Mouse (Mus musculus) hindbrain, embryonic 15.5 days (tissue): Measurements from ENCODE around the gene Ppif. TPM values are rescaled to one million over a fixed set of nuclear protein-coding genes. Genes with fewer than 3 reads are reported as not detected.

ENCODE experiments used
- ATAC-seq: fragments of 200-750 bp; cut with Nextera tagmentation; 2 replicates; pipeline ENCODE4 v1.8.0; 2017; ENCODE audit warnings: low read depth, moderate number of reproducible peaks, moderate TSS enrichment; ENCODE audit not compliant: low FRiP score
- H3K27ac ChIP-seq: fragments of 300-500 bp; sonication (generic); replicated peaks from 2 replicates; pipeline ENCODE4 v1.5.1; 2015; ENCODE audit warnings: mild to moderate bottlenecking, inconsistent platforms
- H3K27me3 ChIP-seq: fragments of 300-500 bp; sonication (generic); 2 replicates; pipeline ENCODE4 v1.6.1; 2015; ENCODE audit warnings: control low read depth, inconsistent platforms
- H3K36me3 ChIP-seq: fragments of 300-500 bp; sonication (generic); 2 replicates; pipeline ENCODE4 v1.6.1; 2015; ENCODE audit warnings: control low read depth, inconsistent platforms
- H3K4me1 ChIP-seq: fragments of 300-500 bp; sonication (generic); replicated peaks from 2 replicates; pipeline ENCODE4 v1.6.1; 2015; ENCODE audit warnings: control low read depth, inconsistent platforms
- H3K4me2 ChIP-seq: fragments of 300-500 bp; sonication (generic); 2 replicates; pipeline ENCODE4 v1.6.1; 2015; ENCODE audit warnings: moderate library complexity, mild to moderate bottlenecking, inconsistent platforms
- H3K4me3 ChIP-seq: fragments of 300-500 bp; sonication (generic); 2 replicates; pipeline ENCODE4 v1.5.1; 2015; ENCODE audit warnings: mild to moderate bottlenecking, inconsistent platforms
- H3K9ac ChIP-seq: fragments of 300-500 bp; sonication (generic); 2 replicates; pipeline ENCODE4 v1.6.1; 2015; ENCODE audit warnings: inconsistent platforms
- H3K9me3 ChIP-seq: fragments of 300-500 bp; sonication (generic); 2 replicates; pipeline ENCODE4 v1.6.1; 2016; ENCODE audit warnings: control low read depth, inconsistent platforms
- WGBS: fragments of 180-500 bp; shearing (Covaris S2); methylation state at CpG from one replicate; pipeline ENCODE4 v1.1.7; 2015; 5-methylcytosine and 5-hydroxymethylcytosine counted together
- polyA plus RNA-seq: library from polyadenylated mRNA; unstranded; fragments of >200 nt; fragmentation: Nextera tagmentation; extraction: Ambion mirVana; gene quantifications from 2 replicates; pipeline ENCODE4 v1.2.1, GENCODE M21; 2015

Ppif gene
- polyA plus RNA-seq, 1 experiment from 2014 or later = 40.7 TPM

GRCm38 (mm10) chr14:25666668-25667376 is 27.1 kb upstream of the Ppif start:
- Histone ChIP-seq H3K27me3 (no peaks in the 10 kb centered on the region), H3K9ac (no peak overlapping the region), H3K4me3 (no peak overlapping the region), H3K4me1 (peaks cover 21% of the 10 kb centered on the region), H3K4me2 (no peak overlapping the region), H3K9me3 (no peaks in the 10 kb centered on the region), H3K27ac (no peak overlapping the region), H3K36me3 (peaks cover 31% of the 10 kb centered on the region)
- no peak for ATAC-seq
- 90% methylated on average over 2 of the region's 2 CpGs for WGBS

DNA sequence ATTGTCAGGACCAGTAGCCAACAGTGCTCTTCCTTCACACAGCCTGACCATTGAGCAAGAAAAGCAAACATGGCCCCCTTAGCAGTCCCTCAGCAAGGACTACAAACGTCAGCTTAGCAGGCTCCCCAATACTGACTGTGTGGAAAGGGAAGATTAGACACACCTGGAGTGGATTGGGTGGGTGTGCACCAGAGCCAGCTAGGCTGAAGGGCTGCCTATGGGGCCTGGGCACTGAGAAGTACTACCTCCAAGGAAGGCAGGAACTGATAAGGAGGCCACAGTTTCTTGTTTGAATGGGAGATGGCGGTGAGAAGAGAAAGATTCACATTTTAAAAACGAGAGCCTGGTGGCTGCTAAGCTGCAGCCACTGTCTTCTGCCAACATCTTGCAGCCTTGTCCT is 26.4 kb upstream of the Ppif start:
- H3K36me3 ChIP-seq = peaks cover 24% of the 10 kb centered on the region
- no peak overlapping the region for H3K4me2 ChIP-seq
- WGBS = 79% methylated on average over 3 of the region's 3 CpGs
- no peaks in the 10 kb centered on the region for H3K9me3 ChIP-seq
- no peak overlapping the region for H3K4me3 ChIP-seq
- no peak overlapping the region for H3K27ac ChIP-seq
- peaks cover 21% of the 10 kb centered on the region for H3K4me1 ChIP-seq
- no peak overlapping the region for H3K9ac ChIP-seq
- ATAC-seq = no peak
- no peaks in the 10 kb centered on the region for H3K27me3 ChIP-seq

DNA sequence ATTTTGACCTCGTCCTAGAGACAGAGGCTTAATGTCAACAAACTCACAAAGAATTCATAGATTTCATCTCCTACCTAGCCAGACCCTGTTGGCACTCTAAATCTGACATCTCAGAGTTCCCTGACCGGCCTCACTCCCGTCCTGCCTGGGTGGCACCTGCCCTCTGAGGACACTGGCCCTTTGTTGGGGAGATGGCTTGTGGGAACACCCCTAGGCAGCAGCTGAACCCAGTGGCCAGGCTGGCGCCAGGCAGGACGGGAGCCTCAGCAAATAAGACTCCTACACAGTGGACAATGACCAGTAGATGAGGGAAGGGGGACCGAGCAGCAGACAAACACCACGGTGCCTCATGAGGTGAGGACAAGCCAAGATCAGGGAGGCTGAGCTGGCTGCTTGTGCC is 14.3 kb upstream of the Ppif start:
- no peaks in the 10 kb centered on the region for H3K9me3 ChIP-seq
- no peaks in the 10 kb centered on the region for H3K4me1 ChIP-seq
- no peak overlapping the region for H3K4me2 ChIP-seq
- 81% methylated on average over 7 of the region's 7 CpGs for WGBS
- no peak overlapping the region for H3K9ac ChIP-seq
- H3K36me3 ChIP-seq = no peaks in the 10 kb centered on the region
- H3K4me3 ChIP-seq = no peak overlapping the region
- H3K27me3 ChIP-seq = no peaks in the 10 kb centered on the region
- ATAC-seq = no peak
- H3K27ac ChIP-seq = no peak overlapping the region

DNA sequence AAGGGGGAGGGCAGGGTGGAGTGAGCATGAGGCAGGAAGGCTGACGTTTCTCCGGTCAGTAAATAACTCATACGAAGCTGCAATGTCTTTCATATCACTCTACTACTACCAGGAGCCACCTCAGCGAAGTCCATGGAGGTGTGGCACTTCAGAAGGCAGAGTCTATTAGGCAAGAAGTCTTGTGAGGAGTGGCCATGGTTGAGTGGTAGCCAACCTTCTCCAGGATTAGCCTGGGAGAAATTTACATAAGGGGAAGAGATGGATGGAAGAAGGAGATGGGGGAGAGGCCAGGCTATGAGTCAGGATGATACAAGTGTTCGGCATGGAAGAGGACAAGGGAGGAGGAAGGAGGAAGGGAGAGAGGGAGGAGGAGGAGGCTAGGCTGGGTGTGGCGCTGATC is 11.9 kb upstream of the Ppif start:
- WGBS = 83% methylated on average over 6 of the region's 6 CpGs
- H3K9me3 ChIP-seq = no peaks in the 10 kb centered on the region
- H3K27me3 ChIP-seq = no peaks in the 10 kb centered on the region
- H3K9ac ChIP-seq = no peak overlapping the region
- H3K4me1 ChIP-seq = no peaks in the 10 kb centered on the region
- H3K27ac ChIP-seq = no peak overlapping the region
- no peak for ATAC-seq
- no peaks in the 10 kb centered on the region for H3K36me3 ChIP-seq
- H3K4me3 ChIP-seq = no peak overlapping the region
- H3K4me2 ChIP-seq = no peak overlapping the region

DNA sequence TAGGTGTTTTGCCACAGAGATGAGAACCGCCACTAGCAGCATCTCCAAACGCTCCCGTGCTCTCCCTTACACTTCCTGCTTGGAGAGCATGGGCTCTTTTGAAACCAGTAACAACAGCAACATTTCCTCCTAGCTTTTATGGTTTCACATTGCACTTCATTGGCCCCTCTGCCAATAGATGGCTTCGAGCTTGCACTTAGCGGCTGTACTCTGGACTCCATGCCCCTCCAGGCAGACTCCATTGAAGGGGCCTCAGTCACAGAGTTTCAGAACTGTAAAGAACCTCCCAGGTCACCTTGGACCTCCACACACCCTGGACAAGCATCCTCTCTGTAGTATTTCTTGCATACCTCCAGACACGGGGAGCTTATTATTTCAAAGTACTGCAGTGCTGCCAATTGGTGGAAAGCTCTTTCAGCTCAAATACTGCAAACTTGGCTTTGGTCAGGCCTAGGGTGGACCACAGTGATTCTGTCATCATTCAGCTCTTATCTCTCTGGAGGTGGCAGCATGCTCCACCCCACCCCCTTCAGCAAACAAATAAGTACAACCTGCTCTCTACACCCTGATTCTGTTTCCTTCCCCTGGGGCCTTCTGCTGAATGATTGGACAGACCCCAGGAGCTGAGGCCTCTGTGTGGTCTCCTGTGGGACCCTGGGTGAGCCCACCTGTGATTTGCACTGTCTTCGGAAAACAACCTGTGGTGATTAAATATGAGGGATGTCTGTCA is 7.6 kb upstream of the Ppif start:
- no peak overlapping the region for H3K27ac ChIP-seq
- no peaks in the 10 kb centered on the region for H3K27me3 ChIP-seq
- no peaks in the 10 kb centered on the region for H3K36me3 ChIP-seq
- H3K4me2 ChIP-seq = no peak overlapping the region
- no peak overlapping the region for H3K9ac ChIP-seq
- WGBS = 85% methylated on average over 7 of the region's 7 CpGs
- H3K9me3 ChIP-seq = no peaks in the 10 kb centered on the region
- no peak for ATAC-seq
- no peaks in the 10 kb centered on the region for H3K4me1 ChIP-seq
- H3K4me3 ChIP-seq = no peak overlapping the region

- ATAC-seq = no peak
- Histone ChIP-seq H3K27me3 (no peaks in the 10 kb centered on the region), H3K9me3 (no peaks in the 10 kb centered on the region), H3K36me3 (no peaks in the 10 kb centered on the region), H3K4me3 (no peak overlapping the region), H3K4me1 (no peaks in the 10 kb centered on the region), H3K27ac (no peak overlapping the region), H3K9ac (no peak overlapping the region), H3K4me2 (no peak overlapping the region)
- WGBS = 90% methylated on average over 10 of the region's 10 CpGs
These were observed 6.7 kb upstream of the Ppif start for GRCm38 (mm10) chr14:25686983-25687901.

- H3K27ac ChIP-seq = peak overlapping the region; percentile 65
- peak; percentile 16; the same call in 1 of the 2 replicates for ATAC-seq
- H3K9ac ChIP-seq = no peak overlapping the region
- H3K36me3 ChIP-seq = peaks cover 7% of the 10 kb centered on the region
- peaks cover 25% of the 10 kb centered on the region for H3K4me1 ChIP-seq
- H3K4me3 ChIP-seq = peak overlapping the region; percentile 88
- 64% methylated on average over 6 of the region's 6 CpGs for WGBS
- peak overlapping the region; percentile 94 for H3K4me2 ChIP-seq
- no peaks in the 10 kb centered on the region for H3K9me3 ChIP-seq
- no peaks in the 10 kb centered on the region for H3K27me3 ChIP-seq
These were observed 575 bp upstream of the Ppif start for GRCm38 (mm10) chr14:25693271-25693887.

DNA sequence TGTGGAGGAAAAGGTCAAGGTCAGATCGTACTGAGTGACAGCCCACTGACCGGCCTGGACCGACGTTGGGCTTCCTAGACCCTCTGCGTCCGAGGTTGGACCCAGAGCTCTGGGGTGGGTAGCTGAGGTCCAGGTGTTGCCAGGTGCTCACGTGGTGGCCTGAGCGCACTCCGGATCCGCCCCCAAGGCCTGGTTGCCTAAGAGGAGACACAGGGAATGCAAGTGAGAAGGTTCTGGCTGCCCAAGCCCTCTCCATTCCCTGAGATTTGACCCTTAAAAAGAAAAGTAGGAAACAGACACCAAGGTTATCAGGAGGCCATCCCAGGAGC is 579 bp downstream of the Ppif start:
- Histone ChIP-seq H3K27ac (peak overlapping the region; percentile 50), H3K4me3 (peak overlapping the region; percentile 88), H3K9ac (peak overlapping the region; percentile 81), H3K4me1 (peaks cover 25% of the 10 kb centered on the region), H3K36me3 (peaks cover 19% of the 10 kb centered on the region), H3K27me3 (no peaks in the 10 kb centered on the region), H3K9me3 (no peaks in the 10 kb centered on the region), H3K4me2 (peak overlapping the region; percentile 94)
- 2% methylated on average over 10 of the region's 10 CpGs for WGBS
- ATAC-seq = peak; percentile 42

- Histone ChIP-seq H3K27ac (no peak overlapping the region), H3K4me3 (peak overlapping the region; percentile 88), H3K4me1 (peaks cover 25% of the 10 kb centered on the region), H3K4me2 (peak overlapping the region; percentile 94), H3K36me3 (peaks cover 21% of the 10 kb centered on the region), H3K27me3 (no peaks in the 10 kb centered on the region), H3K9me3 (no peaks in the 10 kb centered on the region), H3K9ac (peak overlapping the region; percentile 81)
- 69% methylated on average over 6 of the region's 6 CpGs for WGBS
- no peak for ATAC-seq
These were observed 1.1 kb downstream of the Ppif start for GRCm38 (mm10) chr14:25695059-25695458.

- Histone ChIP-seq H3K27ac (no peak overlapping the region), H3K4me2 (no peak overlapping the region), H3K4me3 (no peak overlapping the region), H3K27me3 (no peaks in the 10 kb centered on the region), H3K36me3 (peaks cover 25% of the 10 kb centered on the region), H3K9me3 (no peaks in the 10 kb centered on the region), H3K9ac (no peak overlapping the region), H3K4me1 (peaks cover 25% of the 10 kb centered on the region)
- WGBS = 74% methylated on average over 2 of the region's 2 CpGs
- no peak for ATAC-seq
These were observed 2.4 kb downstream of the Ppif start for GRCm38 (mm10) chr14:25696356-25696755.

DNA sequence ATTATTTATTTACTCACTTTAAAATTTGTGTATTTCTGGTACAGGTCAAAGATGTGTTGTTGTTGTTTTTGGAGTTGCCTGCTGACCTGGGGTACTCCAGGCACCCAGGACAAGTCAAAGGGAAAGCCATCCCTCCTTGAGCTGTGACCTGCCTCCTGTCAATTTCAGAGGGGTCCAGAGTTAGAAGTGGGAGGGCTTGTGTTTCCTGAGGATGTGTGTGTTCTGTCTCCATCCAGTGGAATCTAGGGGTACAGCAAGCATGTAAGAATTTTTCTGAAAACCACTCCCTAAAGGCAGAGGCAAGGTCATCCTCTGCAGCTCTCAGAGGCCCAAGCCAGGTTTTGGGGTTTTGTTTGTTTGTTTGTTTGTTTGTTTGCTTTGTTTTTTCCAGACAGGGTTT is 8.0 kb downstream of the Ppif start:
- H3K27me3 ChIP-seq = no peaks in the 10 kb centered on the region
- H3K27ac ChIP-seq = no peak overlapping the region
- H3K4me3 ChIP-seq = no peak overlapping the region
- no peaks in the 10 kb centered on the region for H3K9me3 ChIP-seq
- 0 out of 2 replicates have a peak, but pooled peaks have one; percentile 25 for ATAC-seq
- H3K36me3 ChIP-seq = peaks cover 25% of the 10 kb centered on the region
- H3K4me1 ChIP-seq = no peaks in the 10 kb centered on the region
- no peak overlapping the region for H3K4me2 ChIP-seq
- no peak overlapping the region for H3K9ac ChIP-seq
